Mouse (Mus musculus) 416B (cell line): ENCODE results near the gene Prrt3.

ENCODE experiments used
- DNase-seq: peaks from one replicate; pipeline ENCODE4 v3.0.0; 2011; ENCODE audit warnings: low read depth

The Prrt3 gene

DNA sequence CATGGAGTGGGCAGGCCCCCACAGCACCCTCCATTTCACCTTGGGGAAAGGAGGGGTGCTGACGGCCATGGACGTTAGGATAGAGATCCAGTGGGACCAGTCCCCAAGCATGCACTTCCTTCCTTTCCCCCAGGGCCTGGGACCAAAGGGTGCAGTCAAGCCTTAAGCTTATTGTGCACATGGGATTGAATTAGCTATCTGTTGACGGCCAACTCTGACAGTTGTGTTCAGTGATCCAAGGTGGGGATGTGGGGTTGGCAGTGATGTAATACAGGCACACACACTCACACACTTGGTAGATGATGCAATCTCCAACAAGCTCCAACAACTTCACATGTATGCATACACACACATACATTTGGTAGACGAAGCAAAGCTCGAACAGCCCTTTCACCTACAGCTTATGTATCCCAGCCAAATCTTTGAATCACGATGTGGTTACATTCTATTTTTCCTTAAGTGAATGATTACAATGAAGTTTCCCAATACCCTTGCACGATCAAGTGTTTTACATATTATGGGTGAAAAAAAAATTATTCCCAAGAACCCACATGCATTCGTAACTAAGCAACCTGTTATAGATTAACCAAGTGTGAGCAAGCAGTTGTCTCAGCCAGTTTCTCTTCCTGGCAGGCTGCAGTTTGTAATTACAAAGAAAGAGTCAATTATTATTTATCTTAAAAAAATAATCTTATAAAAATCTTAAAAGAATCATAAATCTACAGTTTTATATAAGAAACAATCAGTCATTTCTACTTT, 57.3 kb downstream of the Prrt3 start:
- peak; percentile 37 for DNase-seq
